Mouse (Mus musculus): Measurements from ENCODE around the gene Nat8f5.
"Not testable (repeated sequence)": the region's sequence is repeated elsewhere in the genome, so short reads cannot be mapped to it uniquely, and the experiment has no call there.

Gene Nat8f5

DNA sequence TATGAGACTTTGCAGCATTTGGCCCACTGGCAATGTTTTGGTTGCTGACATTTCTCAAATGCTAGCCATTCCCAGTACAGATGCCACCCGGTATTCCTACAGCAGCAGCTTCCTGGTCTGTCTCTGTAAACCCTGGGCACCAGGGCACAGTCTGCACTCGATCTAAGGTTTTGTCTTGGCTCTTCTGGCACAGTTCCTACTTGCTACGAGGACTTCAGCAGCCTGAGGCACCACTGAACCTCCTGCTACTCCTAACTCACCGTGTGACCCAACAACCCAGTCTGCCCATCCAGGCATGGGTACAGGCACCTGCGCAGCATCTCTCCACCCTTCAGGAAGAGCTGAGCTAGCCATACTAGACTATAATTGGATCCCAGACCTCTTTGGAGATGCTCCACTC, 15.3 kb upstream of the Nat8f5 start:
- DNase-seq (ENCODE audit: low read depth, low spot score), result not testable (repeated sequence)

DNA sequence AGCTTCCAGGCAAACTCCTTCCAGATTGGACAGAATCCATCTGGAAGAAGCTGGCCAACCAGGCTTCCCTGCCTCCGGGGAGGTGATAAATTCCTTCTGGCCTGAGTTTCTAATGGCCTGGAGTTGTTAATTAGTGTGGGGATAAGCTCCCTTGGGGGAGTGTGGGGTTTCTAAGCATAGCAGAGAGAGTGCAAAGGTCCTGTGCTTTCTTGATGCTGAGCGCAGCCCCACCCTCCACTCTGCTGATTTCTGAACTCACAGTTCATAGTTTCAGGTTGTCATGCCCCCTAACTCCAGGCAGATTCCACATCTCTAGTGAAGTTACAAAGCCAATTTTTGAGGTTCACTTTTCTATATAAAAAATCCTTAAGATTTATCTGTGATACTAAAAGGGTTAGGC, 14.3 kb upstream of the Nat8f5 start:
- not testable (repeated sequence) for DNase-seq (ENCODE audit: low read depth, low spot score)

DNA sequence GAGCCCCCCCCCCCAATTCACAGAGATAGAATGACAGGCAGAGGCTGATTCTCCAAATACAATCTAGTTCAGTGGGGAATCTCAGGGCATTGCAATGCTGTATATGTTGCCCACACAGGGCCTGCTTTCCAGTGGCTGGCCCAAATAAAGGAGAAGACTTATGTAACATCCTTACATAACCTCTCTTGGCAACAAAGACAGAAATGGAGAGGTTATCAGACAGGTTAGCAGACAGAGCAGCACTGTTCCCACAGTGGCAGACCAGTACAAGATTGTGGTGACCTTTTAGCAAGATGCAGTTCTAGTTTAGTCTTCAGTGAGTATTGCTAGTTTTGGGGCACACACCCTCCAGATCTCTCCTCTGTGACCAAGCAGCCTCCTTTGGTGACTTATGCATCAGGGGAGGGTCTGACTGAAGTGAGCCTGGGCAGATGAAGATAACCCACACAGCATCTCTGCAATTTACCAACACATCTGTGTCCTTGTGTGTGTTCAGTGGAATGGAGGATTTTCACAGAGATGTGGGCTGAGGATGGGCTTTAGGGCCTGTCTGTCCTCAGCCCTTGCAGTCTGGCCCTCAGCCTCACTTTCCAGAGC, 13.8 kb upstream of the Nat8f5 start:
- not testable (repeated sequence) for DNase-seq (ENCODE audit: low read depth, low spot score)

DNA sequence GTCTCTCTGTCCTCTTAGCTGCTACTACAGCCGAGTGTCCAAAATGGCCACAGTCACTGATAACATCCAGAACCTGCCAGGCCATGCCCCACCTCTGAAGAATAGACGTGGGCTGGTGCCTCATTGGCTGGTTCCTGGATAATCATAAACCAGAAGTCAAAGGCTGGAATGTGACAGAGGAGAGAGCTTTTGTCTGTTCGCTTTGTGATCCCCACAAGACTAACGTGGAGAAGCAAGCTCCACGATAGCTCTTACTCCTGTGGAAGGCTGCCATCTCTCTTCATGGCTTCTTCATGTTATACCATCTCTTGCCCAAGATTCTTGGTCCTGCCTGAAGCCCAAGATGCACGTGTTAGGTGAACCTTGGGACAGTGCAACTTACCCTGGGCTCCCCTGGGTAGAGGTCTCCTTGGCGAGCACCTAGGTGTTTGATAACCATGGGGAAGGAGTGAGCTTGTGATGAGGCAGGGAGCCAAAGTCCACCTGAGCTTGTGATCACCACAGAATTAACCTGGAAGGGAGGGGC, 11.1 kb upstream of the Nat8f5 start, which contains the start of gene Nat8:
Gene Nat8, minus strand, starts transcription at position 287 of the 526 bp plus-strand sequence.
- no peak for DNase-seq (ENCODE audit: low read depth, low spot score)

DNA sequence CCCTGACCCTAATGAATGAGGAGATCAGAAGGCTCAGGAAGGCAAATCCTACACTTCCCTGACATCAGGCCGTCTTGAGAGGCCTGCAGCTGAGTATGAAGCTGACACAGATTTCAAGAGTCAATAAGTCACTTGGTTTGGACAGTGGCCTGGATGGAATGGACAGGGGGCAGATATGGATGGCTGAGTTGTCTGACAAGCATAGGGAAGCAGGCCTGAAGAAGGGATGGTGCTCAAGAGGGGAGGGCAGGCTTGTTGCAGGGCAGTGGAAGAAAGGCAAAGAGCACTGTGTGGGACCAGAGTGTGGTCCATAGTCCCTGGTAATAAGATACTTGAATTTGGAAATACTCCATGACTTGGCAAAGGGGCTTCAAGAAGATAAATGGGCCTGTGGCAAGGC, 8.7 kb upstream of the Nat8f5 start:
- no peak for DNase-seq (ENCODE audit: low read depth, low spot score)

DNA sequence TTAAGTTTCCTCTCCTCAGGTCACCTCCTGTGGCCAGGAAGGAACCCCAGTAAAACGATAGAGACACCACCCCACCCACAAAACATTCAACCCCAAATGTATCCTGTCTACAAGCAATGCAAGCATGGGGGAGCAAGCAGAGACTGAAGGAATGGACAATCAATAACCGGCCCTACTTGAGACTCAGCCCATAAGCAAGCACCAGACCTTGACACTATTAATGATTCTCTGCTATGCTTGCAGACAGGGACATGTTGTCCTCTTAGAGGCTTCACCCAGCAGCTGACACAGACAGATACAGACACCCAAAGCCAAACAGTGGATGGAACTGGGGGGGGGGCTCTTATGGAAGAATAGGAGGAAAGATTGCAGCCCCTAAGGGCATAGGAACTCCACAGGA, 5.1 kb upstream of the Nat8f5 start:
- no peak for DNase-seq (ENCODE audit: low read depth, low spot score)

DNA sequence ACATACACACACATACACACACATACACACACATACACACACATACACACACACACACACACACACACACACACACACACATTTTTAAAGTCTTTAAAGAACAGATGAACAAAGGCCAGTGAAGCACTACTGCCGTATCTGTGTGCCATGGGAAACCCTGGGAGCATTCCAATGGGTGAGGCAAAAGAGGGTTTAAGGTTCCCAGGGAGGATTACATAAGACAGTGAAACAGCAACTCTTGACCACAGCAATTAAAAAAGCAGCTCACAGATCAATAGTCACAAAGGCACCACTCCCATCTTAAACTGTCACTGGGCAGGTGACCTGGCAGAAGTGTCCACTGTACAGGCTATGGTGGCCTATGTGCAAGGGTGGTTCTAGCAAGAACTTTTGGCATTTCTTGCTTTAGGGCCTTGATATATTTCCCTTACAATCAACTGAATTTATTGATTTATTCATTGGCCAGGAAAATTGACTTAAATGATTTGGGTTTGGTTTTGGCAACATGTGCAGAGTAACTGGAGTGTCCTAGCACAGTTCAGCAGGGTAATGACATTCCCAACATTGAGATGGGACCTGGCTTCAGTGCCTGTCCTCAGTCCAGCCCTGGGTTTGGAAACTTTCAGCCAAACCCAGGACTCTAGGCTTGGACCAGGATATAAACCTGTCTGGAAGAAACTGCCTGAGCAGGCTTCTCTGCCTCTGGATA, 2.8 kb upstream of the Nat8f5 start:
- no peak for DNase-seq (ENCODE audit: low read depth, low spot score)

DNA sequence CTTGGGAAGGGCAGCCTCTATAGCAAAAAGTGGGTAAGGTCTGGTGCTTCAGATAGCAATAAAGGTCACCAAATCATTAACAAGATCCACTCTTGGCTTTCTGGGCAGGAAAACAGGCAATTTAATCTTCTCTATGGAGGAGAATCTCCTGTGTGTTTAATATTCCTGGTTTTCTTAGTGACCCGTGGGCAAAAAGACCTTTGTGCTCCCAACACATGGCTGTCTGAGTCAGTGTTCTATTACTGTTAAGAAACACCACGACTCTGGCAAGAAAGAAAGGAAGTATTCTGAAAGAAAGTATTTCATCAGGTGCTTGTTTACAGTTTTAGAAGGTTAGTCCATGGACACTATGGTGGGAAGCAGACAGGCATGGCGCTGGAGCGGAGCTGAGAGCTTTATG, 1.5 kb upstream of the Nat8f5 start:
- DNase-seq (ENCODE audit: low read depth, low spot score), result no peak

DNA sequence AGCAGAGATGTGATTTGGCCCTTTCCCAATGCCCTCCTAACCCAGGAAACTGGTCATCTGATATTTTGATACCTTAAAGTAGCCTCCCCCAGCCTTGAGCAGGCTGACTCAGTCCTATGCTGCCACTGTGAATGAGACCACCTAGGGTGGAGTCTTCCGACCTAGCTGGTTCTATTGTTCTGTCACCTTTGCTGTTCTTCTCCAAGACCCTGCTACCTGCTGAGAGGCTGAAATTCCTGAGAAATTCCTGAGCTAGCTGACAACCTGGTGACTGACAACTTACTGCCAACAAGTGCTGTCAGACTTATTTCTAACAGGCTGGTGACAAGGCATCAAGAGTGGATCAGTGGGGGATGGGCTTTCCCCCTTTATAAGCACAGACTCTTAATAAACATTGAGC, 2.4 kb downstream of the Nat8f5 start:
- no peak for DNase-seq (ENCODE audit: low read depth, low spot score)

DNA sequence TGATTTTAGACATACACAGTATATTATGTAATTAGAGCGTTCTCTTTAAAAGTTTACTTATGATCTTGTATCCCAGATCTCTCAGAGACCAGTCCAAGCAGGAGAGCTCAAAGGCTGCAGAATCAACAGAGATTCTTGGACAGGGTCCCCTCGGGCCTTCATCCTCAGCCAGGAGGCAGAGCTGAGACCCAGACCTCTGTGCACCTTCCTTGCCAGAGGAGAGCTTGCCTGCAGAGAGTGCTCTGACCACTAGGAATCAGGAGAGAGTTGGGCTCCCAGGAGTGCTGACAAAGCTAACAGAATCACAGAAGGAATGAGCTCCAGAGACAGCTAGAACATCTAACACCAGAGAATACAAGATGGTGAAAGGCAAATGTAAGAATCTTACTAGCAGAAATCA, 7.4 kb downstream of the Nat8f5 start:
- DNase-seq (ENCODE audit: low read depth, low spot score), result no peak

DNA sequence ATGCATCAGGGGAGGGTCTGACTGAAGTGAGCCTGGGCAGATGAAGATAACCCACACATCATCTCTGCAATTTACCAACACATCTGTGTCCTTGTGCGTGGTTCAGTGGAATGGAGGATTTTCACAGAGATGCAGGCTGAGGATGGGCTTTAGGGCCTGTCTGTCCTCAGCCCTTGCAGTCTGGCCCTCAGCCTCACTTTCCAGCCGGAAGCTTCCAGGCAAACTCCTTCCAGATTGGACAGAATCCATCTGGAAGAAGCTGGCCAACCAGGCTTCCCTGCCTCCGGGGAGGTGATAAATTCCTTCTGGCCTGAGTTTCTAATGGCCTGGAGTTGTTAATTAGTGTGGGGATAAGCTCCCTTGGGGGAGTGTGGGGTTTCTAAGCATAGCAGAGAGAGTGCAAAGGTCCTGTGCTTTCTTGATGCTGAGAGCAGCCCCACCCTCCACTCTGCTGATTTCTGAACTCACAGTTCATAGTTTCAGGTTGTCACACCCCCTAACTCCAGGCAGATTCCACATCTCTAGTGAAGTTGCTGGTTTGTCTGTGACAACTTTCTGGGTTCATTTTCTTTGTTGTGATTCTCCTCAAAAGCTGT, 9.7 kb downstream of the Nat8f5 start:
- DNase-seq (ENCODE audit: low read depth, low spot score), result not testable (repeated sequence)

DNA sequence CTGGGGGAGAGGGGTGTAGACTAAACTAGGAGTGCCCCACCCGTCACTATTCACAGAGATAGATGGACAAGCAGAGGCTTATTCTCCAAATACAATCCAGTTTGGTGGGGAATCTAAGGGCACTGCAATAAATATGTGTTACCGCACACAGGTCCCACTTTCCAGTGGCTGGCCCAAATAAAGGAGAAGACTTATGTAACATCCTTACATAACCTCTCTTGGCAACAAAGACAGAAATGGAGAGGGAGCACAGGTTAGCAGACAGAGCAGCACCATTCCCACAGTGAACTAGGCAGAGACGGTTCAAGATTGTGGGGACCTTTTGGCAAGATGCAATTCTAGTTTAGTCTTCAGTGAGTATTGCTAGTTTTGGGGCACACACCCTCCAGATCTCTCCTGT, 10.3 kb downstream of the Nat8f5 start:
- DNase-seq (ENCODE audit: low read depth, low spot score), result not testable (repeated sequence)

DNA sequence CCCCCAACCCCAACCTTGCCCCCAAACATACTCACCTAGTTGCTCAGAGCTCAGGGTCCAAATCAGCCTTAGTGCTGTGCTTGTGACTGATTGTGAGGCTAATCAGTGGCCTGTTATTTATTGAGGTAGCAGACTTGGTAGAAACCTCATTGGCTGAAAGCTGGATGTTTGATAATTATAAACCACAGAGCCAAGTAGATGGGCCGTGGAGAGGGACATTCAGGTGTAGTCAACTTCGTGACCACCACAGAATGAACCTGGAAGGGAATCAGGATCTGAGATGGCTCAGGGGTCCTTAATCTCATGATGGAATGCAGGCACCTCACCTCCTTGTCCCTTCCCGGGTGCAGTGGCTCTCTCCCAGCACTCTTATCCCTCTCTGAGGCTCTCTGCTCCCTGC, 11.0 kb downstream of the Nat8f5 start:
- DNase-seq (ENCODE audit: low read depth, low spot score), result not testable (repeated sequence)

DNA sequence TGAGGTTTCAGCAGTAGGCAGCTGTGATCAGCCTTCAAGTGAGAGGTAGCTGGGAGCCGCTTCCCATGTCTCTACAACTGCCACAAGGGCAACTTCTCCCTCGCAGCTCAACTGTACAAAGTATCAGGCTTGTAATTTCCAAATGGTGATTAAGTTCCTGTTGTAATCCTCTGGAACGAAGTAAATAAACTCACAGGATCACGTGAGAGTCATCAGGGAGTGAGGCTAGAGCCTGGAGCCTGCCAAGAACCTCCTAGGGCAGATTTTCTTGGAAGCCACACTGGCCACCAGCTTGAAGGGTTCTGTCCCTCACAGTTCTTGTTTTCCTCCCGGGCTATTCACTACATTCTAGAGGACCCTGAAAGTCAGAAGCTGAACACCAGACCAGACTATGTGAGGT, 17.6 kb downstream of the Nat8f5 start:
- not testable (repeated sequence) for DNase-seq (ENCODE audit: low read depth, low spot score)
